Mouse (Mus musculus): ENCODE results near the gene Kif26b. TPM values are rescaled to one million over a fixed set of nuclear protein-coding genes. Genes with fewer than 3 reads are reported as not detected.

The Kif26b gene
- polyA plus RNA-seq, 1 experiment from 2014 or later = 0.05 TPM

DNA sequence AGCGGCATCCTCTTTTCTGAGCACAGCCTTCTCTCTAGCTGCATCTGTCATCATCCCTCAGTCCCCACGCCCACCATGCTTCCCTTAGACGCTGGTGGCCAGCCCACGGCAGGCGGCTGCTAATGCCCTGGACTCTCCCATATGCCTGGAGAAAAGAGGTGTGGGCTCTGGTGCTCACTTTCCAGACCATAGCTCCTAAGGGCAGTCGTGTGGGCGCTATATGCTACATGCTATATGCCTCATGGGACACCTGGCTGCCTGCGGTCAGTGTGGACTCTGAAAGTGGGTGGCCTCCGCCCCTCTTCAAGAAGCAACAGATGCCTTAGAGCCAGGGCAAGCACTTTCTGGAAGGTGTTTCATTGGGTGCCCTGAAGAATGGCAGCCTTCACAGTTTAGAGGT, 306.9 kb downstream of the Kif26b start:
- no peaks in the 10 kb centered on the region for H3K9me3 ChIP-seq (replicated peaks; ENCODE audit: control insufficient read depth, low read length)
- H3K27ac ChIP-seq (ENCODE audit: low read length) = no peak overlapping the region
- no peak overlapping the region for H3K9ac ChIP-seq (ENCODE audit: low read depth, low read length)
- ATAC-seq (ENCODE audit: low read depth) = no peak
- H3K4me2 ChIP-seq (ENCODE audit: low read depth, low read length) = no peak overlapping the region
- 60% methylated on average over 9 of the region's 9 CpGs for WGBS (ENCODE audit: insufficient replicate concordance)
- H3K36me3 ChIP-seq (ENCODE audit: control insufficient read depth, insufficient read depth) = no peaks in the 10 kb centered on the region
- H3K4me1 ChIP-seq (ENCODE audit: control insufficient read depth, low read depth, low read length) = no peaks in the 10 kb centered on the region
- H3K4me3 ChIP-seq (ENCODE audit: low read depth, low read length) = no peak overlapping the region
- H3K27me3 ChIP-seq (ENCODE audit: control insufficient read depth, insufficient read depth, low read depth, low read length) = no peaks in the 10 kb centered on the region

DNA sequence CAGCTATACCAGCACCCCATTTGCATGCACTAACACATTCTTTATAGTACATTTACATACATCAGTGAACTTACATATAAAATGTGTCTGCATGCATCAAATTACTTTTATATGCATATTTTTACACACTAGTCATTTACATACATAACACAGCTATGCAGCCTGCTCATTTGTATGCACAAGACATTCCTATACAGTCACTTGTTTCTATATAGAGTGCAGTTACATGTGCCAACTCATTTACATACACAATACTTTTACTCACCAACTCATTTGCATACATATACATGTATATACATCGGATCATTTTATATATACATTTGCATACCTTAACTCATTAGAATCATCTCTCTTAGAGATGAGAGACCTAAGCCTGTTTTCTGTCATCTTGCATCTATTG, 308.1 kb downstream of the Kif26b start:
- 53% methylated on average over 1 of the region's 1 CpGs for WGBS (ENCODE audit: insufficient replicate concordance)
- H3K36me3 ChIP-seq (ENCODE audit: control insufficient read depth, insufficient read depth) = no peaks in the 10 kb centered on the region
- H3K9me3 ChIP-seq (replicated peaks; ENCODE audit: control insufficient read depth, low read length) = no peaks in the 10 kb centered on the region
- H3K27me3 ChIP-seq (ENCODE audit: control insufficient read depth, insufficient read depth, low read depth, low read length) = no peaks in the 10 kb centered on the region
- ATAC-seq (ENCODE audit: low read depth) = no peak
- no peak overlapping the region for H3K4me2 ChIP-seq (ENCODE audit: low read depth, low read length)
- H3K4me3 ChIP-seq (ENCODE audit: low read depth, low read length) = no peak overlapping the region
- H3K4me1 ChIP-seq (ENCODE audit: control insufficient read depth, low read depth, low read length) = no peaks in the 10 kb centered on the region
- H3K9ac ChIP-seq (ENCODE audit: low read depth, low read length) = no peak overlapping the region
- H3K27ac ChIP-seq (ENCODE audit: low read length) = no peak overlapping the region

DNA sequence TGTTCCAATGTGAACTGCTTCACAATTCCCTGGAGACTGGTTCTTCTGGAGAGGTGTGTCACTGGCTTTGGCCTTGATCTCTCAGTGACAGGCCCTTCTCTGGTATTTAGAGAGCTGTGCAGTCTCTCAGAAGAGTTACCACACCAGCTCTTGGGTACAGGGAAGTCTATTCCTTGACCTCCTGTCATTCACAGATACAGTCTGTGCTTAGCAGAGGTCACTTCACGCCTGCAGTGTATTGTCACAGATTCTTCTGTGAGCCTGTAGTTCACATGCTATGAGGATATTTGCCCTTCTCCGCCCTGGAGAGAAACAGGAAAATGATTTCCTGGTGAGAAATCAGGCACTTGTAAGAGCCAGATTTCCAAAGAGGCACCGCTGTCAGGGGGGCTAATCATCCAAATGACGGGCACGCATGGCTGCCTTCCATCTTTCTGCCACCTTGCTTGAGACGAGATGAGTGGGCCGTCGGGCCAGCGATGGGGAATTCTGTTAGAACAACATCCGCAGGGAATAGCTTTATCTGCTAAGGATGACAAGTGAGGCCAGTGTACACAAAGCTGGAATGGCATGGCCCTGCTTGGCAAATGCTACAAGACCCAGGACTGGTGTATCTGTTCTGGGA, 309.9 kb downstream of the Kif26b start:
- 67% methylated on average over 10 of the region's 10 CpGs for WGBS (ENCODE audit: insufficient replicate concordance)
- no peak overlapping the region for H3K27ac ChIP-seq (ENCODE audit: low read length)
- H3K4me1 ChIP-seq (ENCODE audit: control insufficient read depth, low read depth, low read length) = no peaks in the 10 kb centered on the region
- H3K36me3 ChIP-seq (ENCODE audit: control insufficient read depth, insufficient read depth) = no peaks in the 10 kb centered on the region
- no peak overlapping the region for H3K4me3 ChIP-seq (ENCODE audit: low read depth, low read length)
- no peak overlapping the region for H3K4me2 ChIP-seq (ENCODE audit: low read depth, low read length)
- H3K9ac ChIP-seq (ENCODE audit: low read depth, low read length) = no peak overlapping the region
- H3K27me3 ChIP-seq (ENCODE audit: control insufficient read depth, insufficient read depth, low read depth, low read length) = no peaks in the 10 kb centered on the region
- H3K9me3 ChIP-seq (replicated peaks; ENCODE audit: control insufficient read depth, low read length) = no peaks in the 10 kb centered on the region
- ATAC-seq (ENCODE audit: low read depth) = no peak

- Histone ChIP-seq H3K9ac (ENCODE audit: low read depth, low read length) (no peak overlapping the region), H3K4me2 (ENCODE audit: low read depth, low read length) (no peak overlapping the region), H3K4me3 (ENCODE audit: low read depth, low read length) (no peak overlapping the region), H3K9me3 (replicated peaks; ENCODE audit: control insufficient read depth, low read length) (no peaks in the 10 kb centered on the region), H3K27me3 (ENCODE audit: control insufficient read depth, insufficient read depth, low read depth, low read length) (no peaks in the 10 kb centered on the region), H3K36me3 (ENCODE audit: control insufficient read depth, insufficient read depth) (no peaks in the 10 kb centered on the region), H3K4me1 (ENCODE audit: control insufficient read depth, low read depth, low read length) (no peaks in the 10 kb centered on the region), H3K27ac (ENCODE audit: low read length) (no peak overlapping the region)
- no peak for ATAC-seq (ENCODE audit: low read depth)
- 32% methylated on average over 7 of the region's 7 CpGs for WGBS (ENCODE audit: insufficient replicate concordance)
These were observed 311.4 kb downstream of the Kif26b start for GRCm38 (mm10) chr1:178840311-178840710.

GRCm38 (mm10) chr1:178844839-178845238, 315.9 kb downstream of the Kif26b start:
- ATAC-seq (ENCODE audit: low read depth) = no peak

DNA sequence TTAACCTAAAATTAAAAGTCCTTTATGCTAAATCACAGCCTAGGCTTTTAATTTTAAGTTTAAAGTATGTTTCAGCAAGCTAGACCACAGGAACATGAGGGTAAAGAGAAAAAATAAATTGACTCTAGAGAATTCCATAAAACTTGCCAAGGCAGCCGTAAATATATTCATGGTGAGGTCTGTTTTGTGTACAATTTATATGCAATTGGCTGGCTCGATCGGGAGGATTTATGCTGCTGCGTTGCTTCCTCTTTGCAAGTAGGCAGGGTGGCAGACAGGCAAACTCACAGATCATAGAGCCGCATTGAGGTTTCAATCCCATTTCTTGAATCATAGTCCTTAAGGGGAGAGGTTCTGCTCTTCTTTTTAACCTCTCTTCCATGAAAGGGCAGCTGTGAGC, 318.6 kb downstream of the Kif26b start:
- H3K9me3 ChIP-seq (replicated peaks; ENCODE audit: control insufficient read depth, low read length) = no peaks in the 10 kb centered on the region
- 66% methylated on average over 5 of the region's 5 CpGs for WGBS (ENCODE audit: insufficient replicate concordance)
- H3K4me2 ChIP-seq (ENCODE audit: low read depth, low read length) = no peak overlapping the region
- no peaks in the 10 kb centered on the region for H3K27me3 ChIP-seq (ENCODE audit: control insufficient read depth, insufficient read depth, low read depth, low read length)
- no peaks in the 10 kb centered on the region for H3K4me1 ChIP-seq (ENCODE audit: control insufficient read depth, low read depth, low read length)
- H3K36me3 ChIP-seq (ENCODE audit: control insufficient read depth, insufficient read depth) = no peaks in the 10 kb centered on the region
- ATAC-seq (ENCODE audit: low read depth) = no peak
- no peak overlapping the region for H3K4me3 ChIP-seq (ENCODE audit: low read depth, low read length)
- H3K9ac ChIP-seq (ENCODE audit: low read depth, low read length) = no peak overlapping the region
- H3K27ac ChIP-seq (ENCODE audit: low read length) = no peak overlapping the region

More at GRCm38 (mm10) chr1:178844839-178845238, 315.9 kb downstream of the Kif26b start:
- Histone ChIP-seq H3K27me3 (ENCODE audit: control insufficient read depth, insufficient read depth, low read depth, low read length) (no peaks in the 10 kb centered on the region), H3K4me3 (ENCODE audit: low read depth, low read length) (no peak overlapping the region), H3K9ac (ENCODE audit: low read depth, low read length) (no peak overlapping the region), H3K4me2 (ENCODE audit: low read depth, low read length) (no peak overlapping the region), H3K27ac (ENCODE audit: low read length) (no peak overlapping the region), H3K36me3 (ENCODE audit: control insufficient read depth, insufficient read depth) (no peaks in the 10 kb centered on the region), H3K4me1 (ENCODE audit: control insufficient read depth, low read depth, low read length) (no peaks in the 10 kb centered on the region), H3K9me3 (replicated peaks; ENCODE audit: control insufficient read depth, low read length) (no peaks in the 10 kb centered on the region)
- 14% methylated on average over 6 of the region's 6 CpGs for WGBS (ENCODE audit: insufficient replicate concordance)

- Histone ChIP-seq H3K27me3 (ENCODE audit: control insufficient read depth, insufficient read depth, low read depth, low read length) (no peaks in the 10 kb centered on the region), H3K9ac (ENCODE audit: low read depth, low read length) (no peak overlapping the region), H3K9me3 (replicated peaks; ENCODE audit: control insufficient read depth, low read length) (no peaks in the 10 kb centered on the region), H3K4me2 (ENCODE audit: low read depth, low read length) (no peak overlapping the region), H3K36me3 (ENCODE audit: control insufficient read depth, insufficient read depth) (no peaks in the 10 kb centered on the region), H3K27ac (ENCODE audit: low read length) (no peak overlapping the region), H3K4me1 (ENCODE audit: control insufficient read depth, low read depth, low read length) (no peaks in the 10 kb centered on the region), H3K4me3 (ENCODE audit: low read depth, low read length) (no peak overlapping the region)
- 61% methylated on average over 5 of the region's 5 CpGs for WGBS (ENCODE audit: insufficient replicate concordance)
- ATAC-seq (ENCODE audit: low read depth) = no peak
These were observed 319.6 kb downstream of the Kif26b start for GRCm38 (mm10) chr1:178848380-178849106.

GRCm38 (mm10) chr1:178850569-178850968, 321.6 kb downstream of the Kif26b start:
- H3K4me3 ChIP-seq (ENCODE audit: low read depth, low read length) = no peak overlapping the region
- WGBS (ENCODE audit: insufficient replicate concordance) = 41% methylated on average over 1 of the region's 1 CpGs
- ATAC-seq (ENCODE audit: low read depth) = no peak
- H3K4me2 ChIP-seq (ENCODE audit: low read depth, low read length) = no peak overlapping the region
- no peaks in the 10 kb centered on the region for H3K9me3 ChIP-seq (replicated peaks; ENCODE audit: control insufficient read depth, low read length)
- no peaks in the 10 kb centered on the region for H3K27me3 ChIP-seq (ENCODE audit: control insufficient read depth, insufficient read depth, low read depth, low read length)
- no peak overlapping the region for H3K9ac ChIP-seq (ENCODE audit: low read depth, low read length)
- H3K36me3 ChIP-seq (ENCODE audit: control insufficient read depth, insufficient read depth) = no peaks in the 10 kb centered on the region
- H3K4me1 ChIP-seq (ENCODE audit: control insufficient read depth, low read depth, low read length) = no peaks in the 10 kb centered on the region
- H3K27ac ChIP-seq (ENCODE audit: low read length) = no peak overlapping the region

DNA sequence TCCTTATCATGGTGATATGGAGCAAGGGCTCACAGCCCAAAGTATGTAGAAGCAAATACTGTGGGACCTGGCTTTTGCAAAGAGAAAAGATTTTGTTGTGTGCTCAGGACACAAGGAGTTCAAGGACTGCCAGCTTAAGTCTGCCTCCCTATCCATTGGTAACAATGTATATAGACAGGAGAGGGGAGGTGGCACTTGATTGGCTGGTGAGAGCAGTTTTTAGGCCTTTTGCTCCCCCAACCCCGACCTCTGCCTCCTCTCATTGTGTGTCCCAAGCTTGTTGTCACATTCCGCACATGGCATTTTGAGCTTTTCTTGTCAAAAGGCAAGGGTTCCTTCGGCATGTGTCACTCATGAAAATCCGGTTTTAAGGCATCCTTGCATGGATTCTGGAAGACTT, 326.0 kb downstream of the Kif26b start:
- no peaks in the 10 kb centered on the region for H3K36me3 ChIP-seq (ENCODE audit: control insufficient read depth, insufficient read depth)
- no peak overlapping the region for H3K9ac ChIP-seq (ENCODE audit: low read depth, low read length)
- 66% methylated on average over 4 of the region's 4 CpGs for WGBS (ENCODE audit: insufficient replicate concordance)
- no peaks in the 10 kb centered on the region for H3K9me3 ChIP-seq (replicated peaks; ENCODE audit: control insufficient read depth, low read length)
- no peaks in the 10 kb centered on the region for H3K27me3 ChIP-seq (ENCODE audit: control insufficient read depth, insufficient read depth, low read depth, low read length)
- no peaks in the 10 kb centered on the region for H3K4me1 ChIP-seq (ENCODE audit: control insufficient read depth, low read depth, low read length)
- ATAC-seq (ENCODE audit: low read depth) = no peak
- H3K4me2 ChIP-seq (ENCODE audit: low read depth, low read length) = no peak overlapping the region
- H3K4me3 ChIP-seq (ENCODE audit: low read depth, low read length) = no peak overlapping the region
- no peak overlapping the region for H3K27ac ChIP-seq (ENCODE audit: low read length)

All from liver, embryonic 16.5 days (tissue).